Mouse (Mus musculus) hindbrain, embryonic 14.5 days (tissue): ENCODE measurements at regions not wholly inside any gene's neighbourhood (a gene's known extent, or its start where the extent isn't known, plus 50 kb on each side); places are given as distances from the start of the nearest gene placed in this dataset.

Experiments used
- ATAC-seq: fragments of 200-750 bp; cut with Nextera tagmentation; 2 replicates; pipeline ENCODE4 v1.8.0; 2017; ENCODE audit warnings: moderate number of reproducible peaks, mild to moderate bottlenecking, moderate TSS enrichment, moderate library complexity; ENCODE audit not compliant: low FRiP score
- DNase-seq: peaks from one replicate; pipeline ENCODE4 v3.0.0-alpha.2; 2015; ENCODE audit warnings: low spot score
- H3K27ac ChIP-seq: fragments of 300-500 bp; sonication (generic); 2 replicates; pipeline ENCODE4 v1.5.1; 2014; ENCODE audit warnings: mild to moderate bottlenecking, moderate library complexity
- H3K27me3 ChIP-seq: fragments of 300-500 bp; sonication (generic); 2 replicates; pipeline ENCODE4 v1.6.1; 2014; ENCODE audit warnings: mild to moderate bottlenecking, low read length, mixed read lengths; ENCODE audit not compliant: control insufficient read depth, insufficient read depth
- H3K36me3 ChIP-seq: fragments of 300-500 bp; sonication (generic); replicated peaks from 2 replicates; pipeline ENCODE4 v1.6.1; 2014; ENCODE audit not compliant: control insufficient read depth, insufficient read depth
- H3K4me1 ChIP-seq: fragments of 300-500 bp; sonication (generic); replicated peaks from 2 replicates; pipeline ENCODE4 v1.6.1; 2014; ENCODE audit warnings: antibody characterized with exemption, low read length, mixed read lengths; ENCODE audit not compliant: control insufficient read depth, insufficient read depth
- H3K4me2 ChIP-seq: fragments of 300-500 bp; sonication (generic); replicated peaks from 2 replicates; pipeline ENCODE4 v1.6.1; 2014; ENCODE audit warnings: mild to moderate bottlenecking, moderate library complexity
- H3K4me3 ChIP-seq: fragments of 300-500 bp; sonication (generic); replicated peaks from 2 replicates; pipeline ENCODE4 v1.5.1; 2014; ENCODE audit warnings: mild to moderate bottlenecking, low read length
- H3K9ac ChIP-seq: fragments of 300-500 bp; sonication (generic); 2 replicates; pipeline ENCODE4 v1.6.1; 2014
- H3K9me3 ChIP-seq: fragments of 300-500 bp; sonication (generic); 2 replicates; pipeline ENCODE4 v1.6.1; 2016; ENCODE audit warnings: low read length; ENCODE audit not compliant: control insufficient read depth
- WGBS: fragments of 180-500 bp; shearing (Covaris S2); extraction: QIAGEN DNeasy Blood & Tissue Kit; methylation state at CpG from one replicate; pipeline ENCODE4 v1.1.7; 2014; 5-methylcytosine and 5-hydroxymethylcytosine counted together

DNA sequence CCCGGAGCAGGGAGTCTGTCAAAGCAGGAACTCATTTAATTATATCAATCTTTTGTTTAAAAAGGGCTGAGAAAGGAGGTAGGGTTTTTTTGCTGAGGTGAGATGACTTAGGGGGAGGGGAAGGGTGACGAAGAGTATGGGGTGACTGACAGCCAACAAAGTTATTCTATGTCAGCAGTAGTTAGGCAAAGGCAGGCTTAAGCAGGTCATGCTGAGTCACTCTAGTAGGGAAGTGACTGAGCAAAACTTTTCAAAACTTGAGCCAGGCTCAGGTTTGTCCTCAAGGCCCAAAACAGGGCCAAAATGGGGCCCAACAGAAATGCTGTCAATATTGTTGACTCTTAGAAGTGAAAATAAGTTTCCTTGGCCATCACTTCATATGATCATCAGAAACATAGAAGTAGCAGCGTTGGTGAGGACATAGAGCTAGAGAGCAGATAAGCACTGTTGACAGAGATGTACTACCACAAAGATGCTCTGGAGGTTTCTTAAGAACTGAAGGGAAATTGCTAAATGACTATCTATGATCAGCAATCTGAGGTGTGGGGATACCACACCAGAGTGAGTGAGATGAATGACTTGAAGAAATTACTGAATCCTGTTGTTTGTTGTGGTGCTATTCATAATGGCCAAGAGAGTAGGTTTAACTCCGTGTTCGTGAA is 273.6 kb downstream of the Myh15 start:
- H3K4me3 ChIP-seq, result no peak overlapping the region
- WGBS, result 92% methylated on average over 5 of the region's 5 CpGs
- H3K4me2 ChIP-seq, result no peak overlapping the region
- no peaks in the 10 kb centered on the region for H3K4me1 ChIP-seq
- no peak overlapping the region for H3K27ac ChIP-seq
- no peaks in the 10 kb centered on the region for H3K27me3 ChIP-seq
- DNase-seq, result no peak
- H3K36me3 ChIP-seq, result no peaks in the 10 kb centered on the region
- no peak overlapping the region for H3K9ac ChIP-seq
- no peak for ATAC-seq
- no peaks in the 10 kb centered on the region for H3K9me3 ChIP-seq

- DNase-seq, result peak; percentile 23
- Histone ChIP-seq H3K4me3 (no peak overlapping the region), H3K9me3 (no peaks in the 10 kb centered on the region), H3K4me2 (no peak overlapping the region), H3K27me3 (no peaks in the 10 kb centered on the region), H3K4me1 (no peaks in the 10 kb centered on the region), H3K9ac (no peak overlapping the region), H3K36me3 (no peaks in the 10 kb centered on the region), H3K27ac (no peak overlapping the region)
- WGBS, result 77% methylated on average over 5 of the region's 5 CpGs
- ATAC-seq, result peak; percentile 29; the same call in 1 of the 2 replicates
Measured at GRCm38 (mm10) chr16:49332107-49332722, 274.9 kb downstream of the Myh15 start.

- H3K9ac ChIP-seq, result no peak overlapping the region
- H3K4me1 ChIP-seq, result no peaks in the 10 kb centered on the region
- H3K9me3 ChIP-seq, result no peaks in the 10 kb centered on the region
- H3K36me3 ChIP-seq, result no peaks in the 10 kb centered on the region
- H3K27ac ChIP-seq, result no peak overlapping the region
- ATAC-seq (peak; percentile 57; the same call in 1 of the 2 replicates), DNase-seq (no peak)
- no peak overlapping the region for H3K4me3 ChIP-seq
- 54% methylated on average over 2 of the region's 2 CpGs for WGBS
- no peaks in the 10 kb centered on the region for H3K27me3 ChIP-seq
- H3K4me2 ChIP-seq, result no peak overlapping the region
Measured at GRCm38 (mm10) chr16:49335916-49336315, 278.6 kb downstream of the Myh15 start.

GRCm38 (mm10) chr16:49337948-49338347 is 280.7 kb downstream of the Myh15 start:
- H3K9me3 ChIP-seq, result no peaks in the 10 kb centered on the region
- H3K36me3 ChIP-seq, result no peaks in the 10 kb centered on the region
- no peaks in the 10 kb centered on the region for H3K27me3 ChIP-seq
- 100% methylated on average over 1 of the region's 1 CpGs for WGBS
- no peak overlapping the region for H3K4me3 ChIP-seq
- H3K9ac ChIP-seq, result no peak overlapping the region
- H3K4me1 ChIP-seq, result no peaks in the 10 kb centered on the region
- no peak for ATAC-seq
- H3K4me2 ChIP-seq, result no peak overlapping the region
- H3K27ac ChIP-seq, result no peak overlapping the region
- DNase-seq, result no peak

- Histone ChIP-seq H3K9ac (no peak overlapping the region), H3K9me3 (no peaks in the 10 kb centered on the region), H3K4me1 (no peaks in the 10 kb centered on the region), H3K4me2 (no peak overlapping the region), H3K4me3 (no peak overlapping the region), H3K27me3 (no peaks in the 10 kb centered on the region), H3K36me3 (no peaks in the 10 kb centered on the region), H3K27ac (no peak overlapping the region)
- DNase-seq (no peak), ATAC-seq (no peak)
- WGBS, result 79% methylated on average over 3 of the region's 3 CpGs
Measured at GRCm38 (mm10) chr16:49358404-49358803, 301.1 kb downstream of the Myh15 start.

DNA sequence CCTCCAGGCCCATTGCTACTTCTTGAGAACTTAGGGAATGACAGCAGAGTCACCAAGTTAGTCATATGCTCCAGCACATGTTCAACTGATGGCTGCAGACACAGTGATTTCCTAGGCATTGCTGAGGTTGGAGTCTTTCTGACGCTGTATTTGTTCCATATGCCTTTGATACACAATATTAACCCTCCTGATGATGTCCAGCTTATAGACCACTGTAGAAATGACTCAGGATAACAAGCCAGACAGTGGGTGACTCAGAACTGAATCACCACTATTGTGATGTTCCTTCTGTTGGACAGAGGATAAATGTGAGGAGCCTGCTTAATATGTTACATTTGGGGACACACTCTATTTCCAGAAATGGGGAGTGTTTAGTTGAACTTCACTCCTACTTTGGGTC is 304.4 kb downstream of the Myh15 start:
- H3K36me3 ChIP-seq, result no peaks in the 10 kb centered on the region
- H3K4me1 ChIP-seq, result no peaks in the 10 kb centered on the region
- no peak overlapping the region for H3K27ac ChIP-seq
- no peak for DNase-seq
- H3K9me3 ChIP-seq, result no peaks in the 10 kb centered on the region
- 86% methylated on average over 1 of the region's 1 CpGs for WGBS
- no peak overlapping the region for H3K9ac ChIP-seq
- H3K4me3 ChIP-seq, result no peak overlapping the region
- ATAC-seq, result no peak
- H3K27me3 ChIP-seq, result no peaks in the 10 kb centered on the region
- no peak overlapping the region for H3K4me2 ChIP-seq

- H3K27ac ChIP-seq, result no peak overlapping the region
- WGBS, result 87% methylated on average over 9 of the region's 9 CpGs
- H3K9ac ChIP-seq, result no peak overlapping the region
- no peaks in the 10 kb centered on the region for H3K36me3 ChIP-seq
- ATAC-seq (no peak), DNase-seq (no peak)
- no peak overlapping the region for H3K4me3 ChIP-seq
- H3K4me2 ChIP-seq, result no peak overlapping the region
- no peaks in the 10 kb centered on the region for H3K27me3 ChIP-seq
- H3K9me3 ChIP-seq, result no peaks in the 10 kb centered on the region
- no peaks in the 10 kb centered on the region for H3K4me1 ChIP-seq
Measured at GRCm38 (mm10) chr16:49369450-49369849, 312.2 kb downstream of the Myh15 start.

- DNase-seq (no peak), ATAC-seq (no peak)
- H3K4me1 ChIP-seq, result no peaks in the 10 kb centered on the region
- no peaks in the 10 kb centered on the region for H3K9me3 ChIP-seq
- no peak overlapping the region for H3K4me3 ChIP-seq
- H3K4me2 ChIP-seq, result no peak overlapping the region
- no peaks in the 10 kb centered on the region for H3K27me3 ChIP-seq
- WGBS, result 72% methylated on average over 4 of the region's 4 CpGs
- H3K9ac ChIP-seq, result no peak overlapping the region
- no peaks in the 10 kb centered on the region for H3K36me3 ChIP-seq
- H3K27ac ChIP-seq, result no peak overlapping the region
Measured at GRCm38 (mm10) chr16:49375108-49375507, 317.8 kb downstream of the Myh15 start.

- no peak overlapping the region for H3K4me2 ChIP-seq
- H3K9me3 ChIP-seq, result no peaks in the 10 kb centered on the region
- ATAC-seq (no peak), DNase-seq (no peak)
- H3K4me1 ChIP-seq, result no peaks in the 10 kb centered on the region
- no peak overlapping the region for H3K27ac ChIP-seq
- H3K9ac ChIP-seq, result no peak overlapping the region
- no peaks in the 10 kb centered on the region for H3K27me3 ChIP-seq
- H3K4me3 ChIP-seq, result no peak overlapping the region
- no peaks in the 10 kb centered on the region for H3K36me3 ChIP-seq
Measured at GRCm38 (mm10) chr16:49378917-49379473, 320.0 kb upstream of the Ift57 start.
